Mouse (Mus musculus) MEL (cell line): ENCODE measurements at regions not wholly inside any gene's neighbourhood (a gene's known extent, or its start where the extent isn't known, plus 50 kb on each side); places are given as distances from the start of the nearest gene placed in this dataset.

Experiments used
- DNase-seq: peaks from one replicate; pipeline ENCODE4 v3.0.0; 2011; ENCODE audit warnings: low read depth, low spot score
- H3K27ac ChIP-seq: 2 replicates; pipeline ENCODE4 v1.5.1; 2012; ENCODE audit warnings: low read depth, mild to moderate bottlenecking, control low read depth, low read length, moderate library complexity; ENCODE audit not compliant: control insufficient read depth
- H3K27me3 ChIP-seq, 2 experiments: fragments of 150-350 bp in 1 of 2; sonication (generic) in 1 of 2; 2 replicates each; pipeline ENCODE4 v1.6.1; 2012; ENCODE audit warnings: low read length in 2 of 2, mild to moderate bottlenecking in 2 of 2, improper control_type of control experiment in 1 of 2, moderate library complexity in 1 of 2; ENCODE audit not compliant: insufficient read depth in 2 of 2, control insufficient read depth in 1 of 2
- H3K36me3 ChIP-seq, 2 experiments: 2 replicates each; pipeline ENCODE4 v1.6.1; 2012 to 2014; ENCODE audit warnings: low read length in 2 of 2, improper control_type of control experiment in 1 of 2, inconsistent platforms in 1 of 2, mild to moderate bottlenecking in 1 of 2; ENCODE audit not compliant: insufficient read depth in 2 of 2, control insufficient read depth in 1 of 2
- H3K4me1 ChIP-seq, 2 experiments: fragments of 150-350 bp in 1 of 2; sonication (generic) in 1 of 2; 2 replicates each; pipeline ENCODE4 v1.6.1; 2012; ENCODE audit warnings: low read length in 2 of 2, improper control_type of control experiment in 1 of 2, mild to moderate bottlenecking in 1 of 2; ENCODE audit not compliant: insufficient read depth in 2 of 2, control insufficient read depth in 1 of 2
- H3K4me3 ChIP-seq, 2 experiments: fragments of 150-350 bp in 1 of 2; sonication (generic) in 1 of 2; 2 replicates each; pipeline ENCODE4 v1.5.1; 2012; ENCODE audit warnings: low read depth in 2 of 2, low read length in 2 of 2, mild to moderate bottlenecking in 2 of 2, moderate library complexity in 2 of 2, control low read depth in 1 of 2, improper control_type of control experiment in 1 of 2; ENCODE audit not compliant: control insufficient read depth in 1 of 2, insufficient read depth in 1 of 2
- H3K79me2 ChIP-seq: 2 replicates; pipeline ENCODE4 v1.6.1; 2012; ENCODE audit warnings: mild to moderate bottlenecking, low read length, moderate library complexity; ENCODE audit not compliant: control insufficient read depth, poor library complexity, insufficient read depth
- H3K9ac ChIP-seq: 2 replicates; pipeline ENCODE4 v1.6.1; 2012; ENCODE audit warnings: low read depth, mild to moderate bottlenecking, control low read depth, low read length, moderate library complexity; ENCODE audit not compliant: control insufficient read depth, poor library complexity, severe bottlenecking
- H3K9me3 ChIP-seq: fragments of 150-350 bp; sonication (generic); replicated peaks from 2 replicates; pipeline ENCODE4 v1.6.1; 2012; ENCODE audit warnings: mild to moderate bottlenecking, low read length, improper control_type of control experiment, moderate library complexity; ENCODE audit not compliant: insufficient read depth
- BHLHE40 ChIP-seq: IDR thresholded peaks from 2 replicates; pipeline ENCODE4 v1.6.1; 2012; ENCODE audit warnings: low read depth, mild to moderate bottlenecking, inconsistent platforms, low read length, improper control_type of control experiment, borderline replicate concordance
- CHD2 ChIP-seq: IDR thresholded peaks from 2 replicates; pipeline ENCODE4 v1.6.1; 2011; ENCODE audit warnings: low read length, improper control_type of control experiment
- E2F4 ChIP-seq: IDR thresholded peaks from 2 replicates; pipeline ENCODE4 v1.6.1; 2011; ENCODE audit warnings: low read depth, low read length, improper control_type of control experiment, borderline replicate concordance
- ELF1 ChIP-seq: IDR thresholded peaks from 2 replicates; pipeline ENCODE4 v1.6.1; 2014; ENCODE audit warnings: low read depth, mild to moderate bottlenecking, inconsistent platforms, low read length, improper control_type of control experiment, moderate library complexity
- EP300 ChIP-seq, 2 experiments: IDR thresholded peaks; 2 replicates each; pipeline ENCODE4 v1.6.1; 2011; ENCODE audit warnings: improper control_type of control experiment in 2 of 2, low read length in 2 of 2, low read depth in 1 of 2, mild to moderate bottlenecking in 1 of 2
- ETS1 ChIP-seq: IDR thresholded peaks from 2 replicates; pipeline ENCODE4 v1.6.1; 2012; ENCODE audit warnings: low read depth, mild to moderate bottlenecking, inconsistent platforms, low read length, improper control_type of control experiment, moderate library complexity
- GABPA ChIP-seq: IDR thresholded peaks from 2 replicates; pipeline ENCODE4 v1.6.1; 2012; ENCODE audit warnings: low read depth, mild to moderate bottlenecking, inconsistent platforms, low read length, improper control_type of control experiment, moderate library complexity
- GATA1 ChIP-seq: IDR thresholded peaks from 2 replicates; pipeline ENCODE4 v1.6.1; 2011; ENCODE audit warnings: low read depth, low read length, improper control_type of control experiment
- KAT2A ChIP-seq: conservative IDR thresholded peaks from 2 replicates; pipeline ENCODE4 v1.6.1; 2012; ENCODE audit warnings: low read depth, low read length, improper control_type of control experiment, inconsistent platforms
- MAFK ChIP-seq: IDR thresholded peaks from 2 replicates; pipeline ENCODE4 v1.6.1; 2011; ENCODE audit warnings: low read depth, mild to moderate bottlenecking, low read length, improper control_type of control experiment, borderline replicate concordance
- MAX ChIP-seq: IDR thresholded peaks from 2 replicates; pipeline ENCODE4 v1.6.1; 2011; ENCODE audit warnings: low read length, improper control_type of control experiment
- MEF2A ChIP-seq: IDR thresholded peaks from 2 replicates; pipeline ENCODE4 v1.6.1; 2014; ENCODE audit warnings: low read depth, mild to moderate bottlenecking, inconsistent platforms, low read length, improper control_type of control experiment; ENCODE audit not compliant: poor library complexity, insufficient replicate concordance, severe bottlenecking; ENCODE audit errors: extremely low read depth
- MXI1 ChIP-seq: IDR thresholded peaks from 2 replicates; pipeline ENCODE4 v1.6.1; 2011; ENCODE audit warnings: mild to moderate bottlenecking, low read depth, low read length, improper control_type of control experiment
- MYC ChIP-seq: IDR thresholded peaks from 2 replicates; pipeline ENCODE4 v1.6.1; 2011; ENCODE audit warnings: low read depth, mild to moderate bottlenecking, low read length, improper control_type of control experiment, moderate library complexity
- NELFE ChIP-seq: IDR thresholded peaks from 2 replicates; pipeline ENCODE4 v1.6.1; 2011; ENCODE audit warnings: low read depth, low read length, improper control_type of control experiment
- NRF1 ChIP-seq: IDR thresholded peaks from 2 replicates; pipeline ENCODE4 v1.6.1; 2014; ENCODE audit warnings: low read depth, mild to moderate bottlenecking, inconsistent platforms, low read length, improper control_type of control experiment, moderate library complexity; ENCODE audit not compliant: poor library complexity, insufficient read depth, severe bottlenecking
- POLR2AphosphoS2 ChIP-seq: IDR thresholded peaks from 2 replicates; pipeline ENCODE4 v1.6.1; 2011; ENCODE audit warnings: low read length, improper control_type of control experiment
- SIN3A ChIP-seq: IDR thresholded peaks from 2 replicates; pipeline ENCODE4 v1.6.1; 2012; ENCODE audit warnings: low read length, improper control_type of control experiment, inconsistent platforms
- TAL1 ChIP-seq: IDR thresholded peaks from 2 replicates; pipeline ENCODE4 v1.6.1; 2012; ENCODE audit warnings: mild to moderate bottlenecking, inconsistent platforms, low read length, moderate library complexity, mixed read lengths
- UBTF ChIP-seq: IDR thresholded peaks from 2 replicates; pipeline ENCODE4 v1.6.1; 2012; ENCODE audit warnings: low read depth, mild to moderate bottlenecking, inconsistent platforms, low read length, improper control_type of control experiment, moderate library complexity, borderline replicate concordance; ENCODE audit not compliant: insufficient read depth
- USF2 ChIP-seq, 2 experiments: IDR thresholded peaks; 2 replicates each; pipeline ENCODE4 v1.6.1; 2011 to 2012; ENCODE audit warnings: improper control_type of control experiment in 2 of 2, low read length in 2 of 2, borderline replicate concordance in 1 of 2, inconsistent platforms in 1 of 2, low read depth in 1 of 2, mild to moderate bottlenecking in 1 of 2; ENCODE audit not compliant: insufficient read depth in 1 of 2
- ZC3H11A ChIP-seq: IDR thresholded peaks from 2 replicates; pipeline ENCODE4 v1.6.1; 2012; ENCODE audit warnings: low read depth, mild to moderate bottlenecking, inconsistent platforms, low read length, improper control_type of control experiment
- ZKSCAN1 ChIP-seq: IDR thresholded peaks from 2 replicates; pipeline ENCODE4 v1.6.1; 2012; ENCODE audit warnings: low read depth, mild to moderate bottlenecking, inconsistent platforms, low read length, improper control_type of control experiment, moderate library complexity
- ZMIZ1 ChIP-seq: IDR thresholded peaks from 2 replicates; pipeline ENCODE4 v1.6.1; 2012; ENCODE audit warnings: low read depth, mild to moderate bottlenecking, inconsistent platforms, low read length, improper control_type of control experiment, moderate library complexity
- ZNF384 ChIP-seq: IDR thresholded peaks from 2 replicates; pipeline ENCODE4 v1.6.1; 2012; ENCODE audit warnings: low read depth, mild to moderate bottlenecking, inconsistent platforms, low read length, improper control_type of control experiment

- DNase-seq: no peak
- H3K4me3 ChIP-seq: no peak overlapping the region
- no peak overlapping the region for H3K27ac ChIP-seq
- no peak for TF ChIP-seq MAFK
- TF ChIP-seq MAX: no peak
- TF ChIP-seq USF2 (IDR thresholded peaks at IDR 0.05; ENCODE audit: borderline replicate concordance in 1 of 2, insufficient read depth in 1 of 2, low read depth in 1 of 2, low read length in 2 of 2): no peak
- TF ChIP-seq E2F4: no peak
- no peak for TF ChIP-seq ELF1
- TF ChIP-seq ZC3H11A: no peak
- TF ChIP-seq MEF2A: no peak
- no peak for TF ChIP-seq CHD2
- no peak for TF ChIP-seq ZKSCAN1
- TF ChIP-seq ZMIZ1: no peak
- no peak for TF ChIP-seq POLR2AphosphoS2
- TF ChIP-seq SIN3A: no peak
- TF ChIP-seq UBTF: no peak
- TF ChIP-seq BHLHE40: no peak
- no peak for TF ChIP-seq NELFE
- no peak for TF ChIP-seq MYC
- H3K9me3 ChIP-seq: no peaks in the 10 kb centered on the region
- H3K36me3 ChIP-seq: no peaks in the 10 kb centered on the region
- H3K4me1 ChIP-seq: no peaks in the 10 kb centered on the region
- H3K79me2 ChIP-seq: no peaks in the 10 kb centered on the region
- no peaks in the 10 kb centered on the region for H3K27me3 ChIP-seq
- H3K9ac ChIP-seq: no peak overlapping the region
Observed at GRCm38 (mm10) chr16:86136169-86136568, 234.5 kb upstream of the Adamts5 start.

- H3K9me3 ChIP-seq: no peaks in the 10 kb centered on the region
- H3K27ac ChIP-seq: no peak overlapping the region
- H3K4me1 ChIP-seq: no peaks in the 10 kb centered on the region
- TF ChIP-seq MXI1 (no peak), ETS1 (no peak), ZMIZ1 (no peak), KAT2A (no peak), GATA1 (no peak), GABPA (no peak), TAL1 (no peak), ZC3H11A (no peak), MAFK (no peak), NRF1 (no peak), ZKSCAN1 (no peak), EP300 (IDR thresholded peaks at IDR 0.05; ENCODE audit: low read depth in 1 of 2, low read length in 2 of 2) (no peak), MAX (no peak), ELF1 (no peak), ZNF384 (no peak)
- no peak overlapping the region for H3K4me3 ChIP-seq
- H3K79me2 ChIP-seq: no peaks in the 10 kb centered on the region
- no peaks in the 10 kb centered on the region for H3K36me3 ChIP-seq
- H3K9ac ChIP-seq: no peak overlapping the region
- DNase-seq: no peak
- H3K27me3 ChIP-seq: no peaks in the 10 kb centered on the region
Observed at GRCm38 (mm10) chr16:86127391-86127790, 225.8 kb upstream of the Adamts5 start.
